ENCODE assay signal across 10 mouse cellular contexts in the genomic region with DNA sequence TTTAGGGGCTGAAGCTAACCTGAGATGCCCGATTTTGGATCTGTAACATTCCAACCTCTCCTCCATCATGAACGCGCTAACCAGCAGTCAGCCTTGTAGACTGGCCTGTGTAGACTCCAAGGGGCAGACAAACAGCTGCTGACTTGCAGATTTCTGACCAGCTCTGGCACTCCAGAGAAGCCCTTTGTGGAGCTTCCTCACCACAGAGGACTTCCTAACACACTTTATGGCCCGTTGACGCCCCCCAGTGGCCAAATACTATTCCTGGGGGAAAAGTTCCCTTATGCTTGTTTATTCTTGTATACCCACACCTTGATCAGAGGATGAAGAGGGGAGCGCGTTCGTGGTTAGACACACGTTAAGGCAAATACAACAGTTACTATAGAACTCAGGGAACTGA. TPM values are rescaled to one million over a fixed set of nuclear protein-coding genes. Genes with fewer than 3 reads are reported as not detected.
A peak's percentile ranks its signal among the peaks of the same experiment; 100 is the strongest.
DNase-seq lines count a peak whose midpoint lies in the region; ATAC-seq and TF ChIP-seq lines count a peak whose summit lies in the region.
"Had no signal": no experiment of that assay in that cellular context is flagged by ENCODE, and none has a peak within 500 bp of the region (broad histone marks: within the 10 kb centered on the region; RNA-seq: fewer than 3 reads in every experiment).

No protein-coding gene starts in this region.

- H3K4me3 ChIP-seq in kidney, embryonic 14.5 days (ENCODE audit: low read length) = no peak overlapping the region
- no peak overlapping the region for H3K4me3 ChIP-seq in MEL (ENCODE audit: control insufficient read depth in 1 of 2, insufficient read depth in 1 of 2, low read depth in 2 of 2, low read length in 2 of 2)
- H3K4me3 ChIP-seq in limb, embryonic 11.5 days (ENCODE audit: low read depth, low read length) = no peak overlapping the region
- H3K4me3 ChIP-seq: erythroblast, embryonic 14.5 days; liver, embryonic 15.5 days had no signal

- H3K36me3 ChIP-seq in kidney, embryonic 14.5 days (ENCODE audit: control insufficient read depth, insufficient read depth, low read length) = no peaks in the 10 kb centered on the region
- peaks cover 0 to 9% of the 10 kb centered on the region in 2 experiments; a peak in 2 of 4 replicates for H3K36me3 ChIP-seq in MEL (ENCODE audit: control insufficient read depth in 1 of 2, insufficient read depth in 2 of 2, low read length in 2 of 2)
- H3K36me3 ChIP-seq in limb, embryonic 11.5 days (ENCODE audit: control insufficient read depth, insufficient read depth, low read length) = no peaks in the 10 kb centered on the region
- H3K36me3 ChIP-seq: liver, embryonic 15.5 days had no signal

- TF ChIP-seq RAD21 in MEL (IDR thresholded peaks at IDR 0.05; ENCODE audit: low read depth, low read length) = peak; percentile 93

- intact Hi-C loops in heart, postnatal 10 days (cut with DNase I) = no loop called here

- TF ChIP-seq POLR2A in MEL (IDR thresholded peaks at IDR 0.05; ENCODE audit: control insufficient read depth in 1 of 2, insufficient read depth in 1 of 2, low read depth in 1 of 2, low read length in 2 of 2, poor library complexity in 1 of 2) = no peak

- H3K4me1 ChIP-seq in kidney, embryonic 14.5 days (ENCODE audit: control insufficient read depth, insufficient read depth, low read length) = no peaks in the 10 kb centered on the region
- peaks cover 5 to 11% of the 10 kb centered on the region in 2 experiments for H3K4me1 ChIP-seq in MEL (ENCODE audit: control insufficient read depth in 1 of 2, insufficient read depth in 2 of 2, low read length in 2 of 2)
- H3K4me1 ChIP-seq in limb, embryonic 11.5 days (ENCODE audit: control insufficient read depth, insufficient read depth, low read length) = no peaks in the 10 kb centered on the region

- H3K4me2 ChIP-seq in kidney, embryonic 14.5 days (replicated peaks; ENCODE audit: low read depth, low read length) = no peak overlapping the region
- H3K4me2 ChIP-seq in limb, embryonic 11.5 days (ENCODE audit: low read depth, severe bottlenecking) = no peak overlapping the region
- H3K4me2 ChIP-seq: liver, embryonic 15.5 days had no signal

- no peaks in the 10 kb centered on the region for H3K27me3 ChIP-seq in kidney, embryonic 14.5 days (ENCODE audit: control insufficient read depth, insufficient read depth, low read length)
- H3K27me3 ChIP-seq in MEL (ENCODE audit: control insufficient read depth in 1 of 2, insufficient read depth in 2 of 2, low read length in 2 of 2) = no peaks in the 10 kb centered on the region
- no peaks in the 10 kb centered on the region for H3K27me3 ChIP-seq in limb, embryonic 11.5 days (ENCODE audit: control insufficient read depth, insufficient read depth, low read length)
- H3K27me3 ChIP-seq: liver, embryonic 15.5 days had no signal

- TF ChIP-seq CTCF in MEL (IDR thresholded peaks at IDR 0.05 in 2 of 3, conservative IDR thresholded peaks at IDR 0.05 in 1 of 3; ENCODE audit: control insufficient read depth in 1 of 3, insufficient read depth in 1 of 3, low read depth in 2 of 3, low read length in 3 of 3, poor library complexity in 1 of 3, severe bottlenecking in 1 of 3) = peak; percentile 59 to 86 (median 77)

- no peak overlapping the region for H3K27ac ChIP-seq in kidney, embryonic 14.5 days (ENCODE audit: low read depth, low read length)
- no peak overlapping the region for H3K27ac ChIP-seq in MEL (ENCODE audit: control insufficient read depth, low read depth, low read length)
- H3K27ac ChIP-seq in limb, embryonic 11.5 days (replicated peaks; ENCODE audit: low read depth, low read length) = no peak overlapping the region
- H3K27ac ChIP-seq: liver, embryonic 15.5 days had no signal

- H3K79me2 ChIP-seq in MEL (ENCODE audit: control insufficient read depth, insufficient read depth, low read length, poor library complexity) = no peaks in the 10 kb centered on the region

- no peak for TF ChIP-seq EP300 in MEL (IDR thresholded peaks at IDR 0.05; ENCODE audit: low read depth in 1 of 2, low read length in 2 of 2)

- WGBS in kidney, embryonic 14.5 days = 66% methylated on average over 9 of the region's 9 CpGs
- 62% methylated on average over 9 of the region's 9 CpGs for WGBS in limb, embryonic 11.5 days

- no peak for ATAC-seq in kidney, embryonic 14.5 days (ENCODE audit: low FRiP score, low TSS enrichment)
- no peak for ATAC-seq in limb, embryonic 11.5 days (ENCODE audit: insufficient number of reproducible peaks, low FRiP score, low TSS enrichment, low read depth)

- DNase-seq in kidney, adult 11 months = peak; percentile 79
- peak; percentile 85 for DNase-seq in MEL (ENCODE audit: low read depth, low spot score)
- peak; percentile 67 for DNase-seq in c-Kit-positive CD71-positive TER-119-negative erythroid progenitor cells, embryonic 14.5 days (ENCODE audit: low read depth)
- peak; percentile 21 to 45 for DNase-seq in heart, postnatal 10 days
- DNase-seq in limb, embryonic 11.5 days (ENCODE audit: low spot score) = peak; percentile 51
- DNase-seq in natural killer cell, adult 2 months (ENCODE audit: low spot score in 2 of 2) = peak; percentile 60 to 81
- peak; percentile 79 for DNase-seq in thymus, postnatal 4 days

- no peaks in the 10 kb centered on the region for H3K9me3 ChIP-seq in kidney, embryonic 14.5 days (ENCODE audit: control insufficient read depth, low read length)
- H3K9me3 ChIP-seq in MEL (replicated peaks; ENCODE audit: insufficient read depth, low read length) = no peaks in the 10 kb centered on the region
- no peaks in the 10 kb centered on the region for H3K9me3 ChIP-seq in limb, embryonic 11.5 days (ENCODE audit: control insufficient read depth, low read length)
- H3K9me3 ChIP-seq: liver, embryonic 15.5 days had no signal

- H3K9ac ChIP-seq in kidney, embryonic 14.5 days (ENCODE audit: low read depth, low read length) = no peak overlapping the region
- H3K9ac ChIP-seq in MEL (ENCODE audit: control insufficient read depth, low read depth, low read length, poor library complexity, severe bottlenecking) = no peak overlapping the region
- no peak overlapping the region for H3K9ac ChIP-seq in limb, embryonic 11.5 days (ENCODE audit: low read length)
- H3K9ac ChIP-seq: liver, embryonic 15.5 days had no signal

TF ChIP-seq in MEL, 35 proteins besides CTCF, POLR2A, EP300 and RAD21:
- TF ChIP-seq MAFK (IDR thresholded peaks at IDR 0.05; ENCODE audit: borderline replicate concordance, low read depth, low read length) = peak; percentile 13; the same call in 1 of the 2 replicates
- TF ChIP-seq SIN3A (IDR thresholded peaks at IDR 0.05; ENCODE audit: low read length) = peak; percentile 35; the same call in 1 of the 2 replicates
- TF ChIP-seq BHLHE40 (IDR thresholded peaks at IDR 0.05; ENCODE audit: borderline replicate concordance, low read depth, low read length) = no peak
- TF ChIP-seq CHD2 (IDR thresholded peaks at IDR 0.05; ENCODE audit: low read length) = no peak
- TF ChIP-seq SMC3 (IDR thresholded peaks at IDR 0.05; ENCODE audit: low read depth, low read length) = peak; percentile 86
- TF ChIP-seq ZNF384 (IDR thresholded peaks at IDR 0.05; ENCODE audit: low read depth, low read length) = no peak
- TF ChIP-seq POLR2AphosphoS5 (IDR thresholded peaks at IDR 0.05; ENCODE audit: borderline replicate concordance, low read depth, low read length) = no peak
- no peak for TF ChIP-seq E2F4 (IDR thresholded peaks at IDR 0.05; ENCODE audit: borderline replicate concordance, low read depth, low read length)
- TF ChIP-seq ZMIZ1 (IDR thresholded peaks at IDR 0.05; ENCODE audit: low read depth, low read length) = no peak
- TF ChIP-seq ZC3H11A (IDR thresholded peaks at IDR 0.05; ENCODE audit: low read depth, low read length) = peak; percentile 92

RNA-seq across cellular contexts. Expression of a gene that starts 12.8 kb away (rescaled TPM):
- 9.3 and 9.8 TPM in 2 replicates for polyA plus RNA-seq in kidney, embryonic 14.5 days (2014; fragmentation: Nextera tagmentation; extraction: Ambion mirVana)
- total RNA-seq in MEL (2012; rRNA removed) = 5.0 and 5.7 TPM in 2 replicates
- polyA plus RNA-seq in MEL (2012; ENCODE audit: insufficient read depth in 1 of 2, insufficient read length in 2 of 2, low read depth in 1 of 2, low replicate concordance in 2 of 2, missing spikeins in 1 of 2) = 10 to 100 TPM; 17.4 to 78.2 TPM
- 10 to 100 TPM; 17.0 to 20.1 TPM for total RNA-seq in heart, postnatal 10 days (2021)
- polyA plus RNA-seq in limb, embryonic 11.5 days (2014; fragmentation: Nextera tagmentation; extraction: Ambion mirVana) = 6.8 and 7.1 TPM in 2 replicates

Comparison
In these comparisons a context has a peak if more than half of its experiments do, and no peak if none do; other contexts are left out.
1. DNase-seq: peak in every context shown above with its lines; median percentile 85 in MEL; 79 in kidney, adult 11 months; 79 in thymus, postnatal 4 days; 70 in natural killer cell, adult 2 months; 67 in c-Kit-positive CD71-positive TER-119-negative erythroid progenitor cells, embryonic 14.5 days; 51 in limb, embryonic 11.5 days; 33 in heart, postnatal 10 days.